Mouse (Mus musculus) lung, adult 10 weeks (tissue): ENCODE data around the gene Gm2244. TPM values are rescaled to one million over a fixed set of nuclear protein-coding genes. Genes with fewer than 3 reads are reported as not detected.

Experiments
- polyA plus RNA-seq: library from polyadenylated mRNA; stranded (reverse); fragments of 350-450 nt; fragmentation: Illumina TruSeq; extraction: RNeasy Lipid Tissue Mini Kit (QIAGEN cat#74804); gene quantifications from one replicate; pipeline ENCODE4 v1.2.3, GENCODE M21; 2014; ENCODE audit warnings: low read depth, low replicate concordance; ENCODE audit not compliant: insufficient read depth

The Gm2244 gene
- not detected for polyA plus RNA-seq

DNA sequence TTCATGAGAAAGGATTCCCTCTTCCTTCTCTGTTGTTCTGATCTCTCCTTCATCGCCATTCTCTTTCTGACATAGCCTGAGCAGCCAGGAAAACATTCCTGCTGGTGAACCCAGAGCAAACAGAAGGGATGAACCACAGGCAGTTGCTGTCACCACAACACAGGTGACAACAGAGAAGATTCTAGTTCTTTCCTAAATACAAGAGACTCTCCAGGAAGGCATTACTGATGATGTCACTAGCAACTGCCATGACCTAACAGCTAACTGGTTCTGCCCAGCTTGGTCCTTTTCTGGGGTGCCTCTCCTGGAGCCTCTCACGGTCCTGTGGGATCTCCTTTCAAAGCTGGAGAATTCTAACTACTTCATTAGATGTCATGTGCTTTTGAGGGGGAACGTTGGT lies at the start of gene Gm2244:
TSS of gene Gm2244 (minus strand) at position 101 of the 400 bp plus-strand sequence.

GRCm38 (mm10) chr14:19584804-19585667 lies 35.3 kb upstream of the Gm2244 start, which contains the start of gene Gm2237:
Gene Gm2237 (minus strand): TSS chr14:19585135.

Other genes with a start within 250 kb of the Gm2244 start
- not detected for gene Gm21738, start 131.0 kb downstream of the Gm2244 start, polyA plus RNA-seq
- 0.43 TPM for gene Gm2237, start 35.2 kb upstream of the Gm2244 start, polyA plus RNA-seq
- gene Gm5458, start 52.6 kb upstream of the Gm2244 start, polyA plus RNA-seq: not detected
- 3.1 TPM for gene Nid2, start 201.3 kb upstream of the Gm2244 start, polyA plus RNA-seq